Mouse (Mus musculus) cerebellum, postnatal 14 days (tissue): Measurements from ENCODE around the gene Mid1.
"Not testable (repeated sequence)": the region's sequence is repeated elsewhere in the genome, so short reads cannot be mapped to it uniquely, and the experiment has no call there.

Experiments
- DNase-seq, 2 experiments: peaks; one replicate each; pipeline ENCODE4 v3.0.0; 2021; ENCODE audit warnings: mixed read lengths in 2 of 2

Gene Mid1

DNA sequence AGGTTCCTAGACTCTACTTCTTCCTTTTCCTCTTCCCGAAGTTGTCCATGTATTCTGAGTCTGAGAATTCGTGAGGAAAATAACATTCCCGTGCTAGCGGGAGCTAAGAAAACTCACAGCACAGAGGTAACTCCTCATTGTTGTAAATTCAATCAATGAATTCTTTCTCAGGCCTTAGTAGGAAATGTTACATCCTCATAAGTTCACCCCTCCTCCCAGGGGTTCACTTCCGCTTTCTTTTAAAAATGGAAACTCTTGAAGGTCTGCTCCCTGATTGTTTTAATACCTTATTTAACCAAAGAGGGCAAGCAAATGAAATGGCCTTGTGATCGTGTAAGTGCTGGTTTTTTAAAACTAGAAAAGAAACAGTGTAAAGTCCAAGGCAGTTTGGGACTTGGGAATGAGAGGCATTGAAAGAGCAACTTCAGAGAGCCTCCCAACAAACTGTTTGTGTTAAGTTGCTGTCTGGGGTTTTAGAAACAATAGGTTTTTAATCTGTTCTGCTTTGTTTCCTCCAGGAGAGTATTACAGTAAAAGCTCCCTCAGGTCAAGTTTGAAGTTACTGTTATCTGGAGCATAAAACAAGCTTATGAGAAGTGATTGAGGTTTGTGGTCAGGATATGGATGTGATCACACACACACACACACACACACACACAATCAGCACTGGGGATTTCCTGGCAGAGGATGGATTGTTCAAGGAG is 287.9 kb downstream of the Mid1 start:
- not testable (repeated sequence) for DNase-seq

- DNase-seq: peak in 1 of 2 experiments; percentile 21
These were observed 288.8 kb downstream of the Mid1 start for GRCm38 (mm10) chrX:169973806-169974205.

GRCm38 (mm10) chrX:169974456-169974855 is 289.5 kb downstream of the Mid1 start:
- peak; percentile 17 to 25 for DNase-seq

GRCm38 (mm10) chrX:169974974-169975373 is 290.0 kb downstream of the Mid1 start:
- DNase-seq: not testable (repeated sequence)

- DNase-seq: not testable (repeated sequence)
These were observed 290.7 kb downstream of the Mid1 start for GRCm38 (mm10) chrX:169975681-169976131.

GRCm38 (mm10) chrX:169976340-169976739 is 291.3 kb downstream of the Mid1 start:
- not testable (repeated sequence) for DNase-seq

GRCm38 (mm10) chrX:169977856-169978435 is 292.9 kb downstream of the Mid1 start:
- DNase-seq: not testable (repeated sequence)

DNA sequence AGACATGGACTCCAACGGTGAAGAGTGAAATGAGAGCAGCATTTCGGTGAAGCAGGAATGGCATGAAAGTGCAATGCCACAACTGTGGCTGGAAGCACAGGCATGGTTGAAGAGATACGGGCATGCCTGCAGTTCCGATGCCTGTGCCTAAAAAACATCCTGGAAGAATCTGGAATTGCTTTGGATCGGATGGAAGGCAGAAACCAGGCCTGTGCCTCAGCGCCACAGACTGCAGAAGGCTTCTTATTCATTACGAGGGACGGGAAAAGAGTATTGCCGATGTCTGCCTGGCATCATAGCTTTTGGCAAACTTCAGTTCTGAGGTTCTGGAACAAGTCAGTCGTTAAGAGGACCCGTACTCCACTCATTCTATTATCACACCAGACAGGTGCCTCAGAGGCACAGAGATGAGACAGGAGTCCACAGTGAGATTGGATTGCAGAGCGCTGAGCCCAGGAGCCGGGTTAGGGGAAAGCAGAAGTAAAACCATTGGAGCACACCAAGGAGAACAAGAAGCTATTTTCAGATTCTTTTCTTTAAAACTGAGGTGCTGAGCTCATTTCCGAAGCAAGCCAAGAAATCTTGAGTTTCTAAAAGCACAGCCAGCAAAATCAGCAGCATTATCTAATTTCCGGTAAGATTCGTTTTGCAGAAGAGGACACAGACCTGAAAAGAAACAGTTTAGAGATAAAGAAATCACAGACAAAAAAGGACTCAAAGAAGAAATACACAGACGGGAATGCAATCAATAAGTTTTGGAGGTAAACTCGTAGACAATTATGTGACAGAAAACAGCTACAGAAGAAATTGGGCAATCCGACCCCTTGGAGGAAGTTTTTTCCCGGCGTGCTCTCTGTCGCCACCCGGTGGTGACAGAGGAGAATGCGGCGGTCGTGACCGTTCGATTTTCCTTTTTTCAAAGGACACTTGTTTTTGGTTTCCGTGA is 293.7 kb downstream of the Mid1 start:
- peak; percentile 86 to 88 for DNase-seq

GRCm38 (mm10) chrX:169979461-169980202 is 294.6 kb downstream of the Mid1 start:
- peak in 1 of 2 experiments; percentile 38 for DNase-seq

- peak in 1 of 2 experiments; percentile 7 for DNase-seq
These were observed 295.2 kb downstream of the Mid1 start for GRCm38 (mm10) chrX:169980203-169980556.

GRCm38 (mm10) chrX:169980809-169981289 is 295.9 kb downstream of the Mid1 start:
- DNase-seq: peak in 1 of 2 experiments; percentile 5

GRCm38 (mm10) chrX:169981761-169982181 is 296.8 kb downstream of the Mid1 start:
- DNase-seq: peak in 1 of 2 experiments; percentile 17

DNA sequence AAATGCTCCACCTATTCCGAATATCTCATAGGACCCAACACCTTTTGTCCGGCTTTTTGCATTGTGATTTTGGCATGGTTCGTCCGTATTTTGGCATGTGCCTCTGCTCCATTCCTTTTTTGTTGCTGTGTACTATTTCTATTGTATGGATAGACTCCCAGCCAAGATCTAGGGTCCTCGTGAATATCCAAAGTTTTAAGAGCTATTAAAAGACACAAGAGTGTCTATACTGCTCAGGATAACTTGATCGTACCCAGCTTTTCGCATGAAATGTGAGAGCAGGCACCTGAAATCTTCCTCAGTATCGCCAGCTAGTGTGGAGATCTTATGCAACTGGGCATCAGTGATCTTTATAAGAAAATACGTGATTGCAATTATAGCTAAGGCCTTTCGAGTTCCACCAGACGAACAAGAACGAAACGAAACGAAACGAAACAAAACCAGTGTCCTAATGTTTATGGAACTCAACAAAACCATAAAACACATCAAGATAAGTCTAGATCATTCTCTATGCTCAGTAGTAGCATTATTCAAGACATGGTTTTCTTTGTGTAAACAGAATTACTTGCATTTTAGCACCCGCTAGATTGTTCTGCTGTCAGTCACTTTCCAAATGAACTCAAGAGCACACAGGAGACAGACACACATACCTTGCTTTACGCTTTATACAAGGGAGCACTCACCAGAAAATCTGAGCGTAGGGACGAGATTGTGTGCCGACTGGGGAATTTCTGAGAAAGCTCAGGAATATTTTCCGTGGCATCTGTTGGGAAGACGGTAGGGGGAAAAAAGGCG is 297.8 kb downstream of the Mid1 start:
- DNase-seq: peak in 1 of 2 experiments; percentile 4

GRCm38 (mm10) chrX:169983401-169984165 is 298.6 kb downstream of the Mid1 start:
- peak in 1 of 2 experiments; percentile 7 for DNase-seq

- DNase-seq: peak in 1 of 2 experiments; percentile 4
These were observed 299.3 kb downstream of the Mid1 start for GRCm38 (mm10) chrX:169984331-169984730.

DNA sequence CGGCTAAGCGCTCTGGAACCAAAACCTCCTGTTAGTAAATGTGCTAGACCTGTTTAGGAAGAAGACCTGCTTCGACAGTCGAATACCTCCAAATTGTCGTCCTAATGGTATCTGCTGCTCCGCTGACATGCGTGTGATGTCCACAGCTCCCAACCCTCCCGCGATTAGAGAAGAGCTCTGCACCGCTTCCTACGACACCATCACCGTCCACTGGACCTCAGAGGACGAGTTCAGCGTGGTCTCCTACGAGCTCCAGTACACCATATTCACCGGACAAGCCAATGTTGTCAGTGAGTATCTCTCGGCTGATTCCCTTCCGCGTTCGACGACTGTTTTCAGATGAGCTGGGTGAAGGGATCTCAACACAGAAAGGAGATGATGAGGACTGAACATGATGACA is 299.9 kb downstream of the Mid1 start:
- peak in 1 of 2 experiments; percentile 15 for DNase-seq

DNA sequence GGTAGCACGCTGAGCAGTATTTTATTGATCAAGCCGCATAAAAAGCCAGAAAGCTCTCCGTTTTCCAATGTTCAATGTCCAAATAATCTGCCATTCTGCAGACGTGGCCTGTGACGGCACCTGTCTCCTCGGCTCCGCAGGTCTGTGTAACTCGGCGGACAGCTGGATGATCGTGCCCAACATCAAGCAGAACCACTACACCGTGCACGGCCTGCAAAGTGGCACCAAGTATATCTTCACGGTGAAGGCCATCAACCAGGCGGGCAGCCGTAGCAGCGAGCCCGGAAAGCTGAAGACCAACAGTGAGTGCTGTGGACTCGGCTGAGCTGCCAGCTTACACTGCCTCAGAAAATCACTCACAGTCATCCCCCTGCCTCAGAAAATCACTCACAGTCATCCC is 300.8 kb downstream of the Mid1 start:
- DNase-seq: peak; percentile 48 to 57

DNA sequence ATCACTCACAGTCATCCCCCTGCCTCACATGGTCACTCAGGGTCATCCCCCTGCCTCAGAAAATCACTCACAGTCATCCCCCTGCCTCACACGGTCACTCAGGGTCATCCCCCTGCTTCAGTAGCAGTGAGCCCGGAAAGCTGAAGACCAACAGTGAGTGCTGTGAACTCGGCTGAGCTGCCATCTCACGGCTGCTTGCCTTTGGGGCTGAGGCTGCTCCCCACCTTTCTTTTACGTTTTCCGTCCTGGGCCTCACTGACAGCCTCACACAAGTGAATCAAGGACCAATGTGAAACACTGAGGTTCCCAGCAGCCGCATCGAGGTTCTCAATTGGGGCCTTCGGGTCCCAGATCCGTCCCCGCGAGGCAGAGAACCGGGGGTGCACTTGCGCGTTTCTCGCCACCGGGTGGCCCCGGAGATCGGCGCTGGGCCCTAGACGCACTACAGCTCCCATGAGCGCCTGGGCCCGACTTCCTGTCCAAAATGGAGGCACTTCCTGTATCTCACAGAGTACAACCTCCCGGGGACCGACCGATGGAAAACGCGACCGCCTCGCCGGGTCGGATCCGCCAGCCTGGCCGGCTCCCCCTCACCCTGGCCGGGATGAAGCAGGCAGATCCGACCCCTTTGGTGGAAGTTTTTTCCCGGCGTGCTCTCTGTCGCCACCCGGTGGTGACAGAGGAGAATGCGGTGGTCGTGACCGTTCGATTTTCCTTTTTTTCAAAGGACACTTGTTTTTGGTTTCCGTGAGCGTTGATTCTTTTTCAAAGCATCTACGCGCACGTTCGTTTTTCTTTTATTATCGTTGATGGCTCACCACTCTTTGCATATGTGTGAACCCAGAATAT is 301.7 kb downstream of the Mid1 start:
- DNase-seq: peak; percentile 89 to 91

DNA sequence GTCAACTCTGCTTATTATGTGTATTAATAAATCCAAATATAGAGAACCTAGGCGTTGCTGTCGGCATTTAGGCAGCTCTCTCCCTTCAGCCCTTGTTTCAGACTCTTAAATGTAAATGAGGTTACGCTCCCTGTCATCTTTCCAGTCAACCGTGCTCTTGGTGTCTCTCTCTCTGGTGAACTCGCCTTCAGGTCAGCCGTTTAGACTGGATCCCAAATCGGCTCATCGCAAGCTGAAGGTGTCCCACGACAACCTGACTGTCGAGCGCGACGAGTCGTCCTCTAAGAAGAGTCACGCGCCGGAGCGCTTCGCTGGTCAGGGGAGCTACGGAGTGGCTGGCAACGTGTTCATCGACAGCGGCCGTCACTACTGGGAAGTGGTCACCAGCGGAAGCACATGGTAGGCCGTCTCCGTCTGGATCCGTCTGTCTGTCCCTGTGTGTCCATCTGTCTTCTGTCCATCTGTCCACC is 302.4 kb downstream of the Mid1 start:
- peak; percentile 60 to 65 for DNase-seq
